Mouse (Mus musculus) myocyte (in vitro differentiated cells): ENCODE results near the gene Tmco4. TPM values are rescaled to one million over a fixed set of nuclear protein-coding genes. Genes with fewer than 3 reads are reported as not detected.

Source experiments
- H3K27me3 ChIP-seq: one replicate; pipeline ENCODE4 v1.6.1; 2011; ENCODE audit not compliant: control insufficient read depth, insufficient read depth, insufficient read length
- H3K36me3 ChIP-seq: one replicate; pipeline ENCODE4 v1.6.1; 2011; ENCODE audit not compliant: control insufficient read depth, insufficient read depth
- H3K4me2 ChIP-seq: one replicate; pipeline ENCODE4 v1.6.1; 2011; ENCODE audit warnings: low read depth, control low read depth
- H3K4me3 ChIP-seq: one replicate; pipeline ENCODE4 v1.5.1; 2011; ENCODE audit warnings: mild to moderate bottlenecking, control low read depth, moderate library complexity
- H3K79me2 ChIP-seq: one replicate; pipeline ENCODE4 v1.6.1; 2011; ENCODE audit not compliant: control insufficient read depth, insufficient read depth
- H3ac ChIP-seq: one replicate; pipeline ENCODE4 v1.6.1; 2011; ENCODE audit not compliant: control insufficient read depth, insufficient read length
- CEBPB ChIP-seq: IDR thresholded peaks from 2 replicates; pipeline ENCODE4 v1.6.1; 2011; ENCODE audit warnings: mild to moderate bottlenecking, moderate library complexity; ENCODE audit not compliant: poor library complexity, insufficient read depth, severe bottlenecking
- E2F4 ChIP-seq: IDR thresholded peaks from one replicate; pipeline ENCODE4 v1.6.1; 2011; ENCODE audit warnings: mild to moderate bottlenecking, control low read depth, moderate library complexity; ENCODE audit not compliant: insufficient read depth
- MAX ChIP-seq: IDR thresholded peaks from one replicate; pipeline ENCODE4 v1.6.1; 2011; ENCODE audit warnings: low read depth, mild to moderate bottlenecking, control low read depth
- MYOD1 ChIP-seq, 3 experiments: IDR thresholded peaks; one replicate each; pipeline ENCODE4 v1.6.1; 2011; ENCODE audit warnings: control low read depth in 2 of 3, low read depth in 2 of 3, mild to moderate bottlenecking in 2 of 3, moderate library complexity in 1 of 3; ENCODE audit not compliant: insufficient read length in 2 of 3, control insufficient read depth in 1 of 3
- MYOG ChIP-seq, 3 experiments: IDR thresholded peaks; one replicate each; pipeline ENCODE4 v1.6.1; 2011; ENCODE audit warnings: control low read depth in 2 of 3, low read depth in 2 of 3, mild to moderate bottlenecking in 2 of 3; ENCODE audit not compliant: insufficient read length in 2 of 3, control insufficient read depth in 1 of 3, insufficient read depth in 1 of 3
- POLR2A ChIP-seq: IDR thresholded peaks from one replicate; pipeline ENCODE4 v1.6.1; 2011; ENCODE audit warnings: low read depth, mild to moderate bottlenecking, control low read depth, moderate library complexity; ENCODE audit not compliant: insufficient read length
- POLR2AphosphoS2 ChIP-seq: IDR thresholded peaks from one replicate; pipeline ENCODE4 v1.6.1; 2011; ENCODE audit warnings: low read depth, control low read depth; ENCODE audit not compliant: insufficient read length
- REST ChIP-seq: IDR thresholded peaks from one replicate; pipeline ENCODE4 v1.6.1; 2011; ENCODE audit warnings: mild to moderate bottlenecking, control low read depth, moderate library complexity; ENCODE audit not compliant: insufficient read depth, insufficient read length
- SRF ChIP-seq: IDR thresholded peaks from one replicate; pipeline ENCODE4 v1.6.1; 2011; ENCODE audit warnings: low read depth; ENCODE audit not compliant: control insufficient read depth, insufficient read length
- TCF12 ChIP-seq: IDR thresholded peaks from one replicate; pipeline ENCODE4 v1.6.1; 2011; ENCODE audit warnings: mild to moderate bottlenecking, control low read depth; ENCODE audit not compliant: poor library complexity, insufficient read depth, severe bottlenecking
- TCF3 ChIP-seq: IDR thresholded peaks from one replicate; pipeline ENCODE4 v1.6.1; 2011; ENCODE audit warnings: low read depth, control low read depth; ENCODE audit not compliant: insufficient read length
- USF1 ChIP-seq: IDR thresholded peaks from one replicate; pipeline ENCODE4 v1.6.1; 2011; ENCODE audit warnings: low read depth, mild to moderate bottlenecking, control low read depth, moderate library complexity
- polyA plus RNA-seq: library from polyadenylated mRNA; unstranded; fragments of >200 nt; fragmentation: generic; extraction: Trizol; gene quantifications from one replicate; pipeline ENCODE4 v1.2.1, GENCODE M21; 2012; ENCODE audit warnings: missing spikeins

Gene Tmco4
- polyA plus RNA-seq, 1 experiment: 3.8 TPM

DNA sequence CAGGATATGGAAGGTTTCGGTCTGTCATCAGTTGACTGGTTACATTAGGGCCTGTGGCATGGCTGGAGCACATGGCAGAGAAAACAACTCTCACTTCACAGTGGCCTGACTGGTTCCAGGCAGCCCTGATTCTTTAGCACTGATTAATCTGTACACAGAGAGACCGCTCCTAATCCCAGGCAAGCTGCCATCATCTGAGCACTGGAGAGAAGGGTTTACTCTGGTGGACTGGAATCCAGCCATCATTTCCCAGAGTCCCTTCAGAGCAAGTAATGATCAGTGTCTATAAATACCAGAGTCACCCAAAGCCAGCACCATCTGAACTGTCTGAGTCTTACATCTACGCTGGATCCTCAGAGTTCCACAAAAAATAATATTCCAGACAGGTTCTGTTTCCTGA is 63.1 kb downstream of the Tmco4 start:
- TF ChIP-seq TCF12: no peak
- no peak for TF ChIP-seq MYOD1 (IDR thresholded peaks at IDR 0.05; ENCODE audit: control insufficient read depth in 1 of 3, insufficient read length in 2 of 3, low read depth in 2 of 3)
- TF ChIP-seq MAX: no peak
- TF ChIP-seq TCF3: no peak
- no peak for TF ChIP-seq REST
- no peak for TF ChIP-seq POLR2A
- TF ChIP-seq POLR2AphosphoS2: no peak
- no peak for TF ChIP-seq SRF
- TF ChIP-seq USF1: no peak
- TF ChIP-seq E2F4: no peak
- no peak for TF ChIP-seq MYOG (IDR thresholded peaks at IDR 0.05; ENCODE audit: control insufficient read depth in 1 of 3, insufficient read depth in 1 of 3, insufficient read length in 2 of 3, low read depth in 2 of 3)
- TF ChIP-seq CEBPB: no peak
- Histone ChIP-seq H3K79me2 (no peaks in the 10 kb centered on the region), H3K36me3 (no peaks in the 10 kb centered on the region), H3K4me3 (no peak overlapping the region), H3K27me3 (peaks cover 40% of the 10 kb centered on the region), H3K4me2 (no peak overlapping the region), H3ac (no peak overlapping the region)

DNA sequence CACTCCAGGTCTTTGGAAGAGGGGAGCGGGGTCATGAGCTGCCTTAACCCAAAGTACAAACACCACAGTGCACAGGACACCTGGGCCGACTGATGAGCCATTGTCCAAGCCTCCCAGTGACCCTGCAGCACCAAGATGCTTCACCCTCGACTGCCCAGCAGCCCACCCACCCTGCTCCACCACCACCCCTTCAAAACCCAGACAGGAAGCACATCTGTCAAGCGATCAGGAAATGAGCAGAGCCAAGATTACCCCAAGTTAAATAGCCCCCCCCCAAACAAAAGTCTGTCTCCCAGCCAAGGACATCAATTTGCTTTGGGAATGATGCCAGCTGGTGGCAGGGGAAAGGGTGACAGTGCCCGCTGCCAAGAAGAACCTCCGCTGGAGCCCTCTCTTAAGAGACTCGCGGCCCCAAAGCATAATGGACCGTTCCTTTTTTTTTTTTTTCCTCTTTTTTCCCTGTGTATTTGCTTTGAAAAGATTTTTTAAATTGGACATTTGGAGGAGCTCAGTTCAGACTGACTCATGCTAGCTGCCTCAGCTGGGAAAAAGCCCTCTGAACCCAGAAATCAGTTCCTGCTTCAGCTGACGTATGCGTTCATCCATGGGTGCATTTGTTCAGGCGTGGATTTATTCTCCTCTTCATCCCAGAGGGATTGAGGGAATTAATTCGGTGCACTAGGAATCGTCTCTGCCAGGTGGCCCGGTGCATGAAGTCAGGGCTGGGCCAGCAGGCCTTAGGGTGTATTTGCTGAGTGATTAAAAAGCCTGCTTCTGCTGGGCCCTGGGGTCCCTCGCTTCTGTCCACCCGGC is 65.3 kb downstream of the Tmco4 start:
- Histone ChIP-seq H3K4me3 (no peak overlapping the region), H3K36me3 (no peaks in the 10 kb centered on the region), H3ac (no peak overlapping the region), H3K27me3 (peaks cover 31% of the 10 kb centered on the region), H3K4me2 (no peak overlapping the region), H3K79me2 (no peaks in the 10 kb centered on the region)
- TF ChIP-seq MAX (no peak), TCF12 (no peak), SRF (no peak), POLR2AphosphoS2 (no peak), REST (no peak), USF1 (no peak), E2F4 (no peak), POLR2A (no peak)

- no peak for TF ChIP-seq MYOD1 (IDR thresholded peaks at IDR 0.05; ENCODE audit: control insufficient read depth in 1 of 3, insufficient read length in 2 of 3, low read depth in 2 of 3)
- TF ChIP-seq MAX: no peak
- H3K4me2 ChIP-seq: no peak overlapping the region
- H3K4me3 ChIP-seq: no peak overlapping the region
- H3ac ChIP-seq: no peak overlapping the region
- H3K36me3 ChIP-seq: no peaks in the 10 kb centered on the region
- no peaks in the 10 kb centered on the region for H3K79me2 ChIP-seq
- H3K27me3 ChIP-seq: peaks cover 14% of the 10 kb centered on the region
Measured at GRCm38 (mm10) chr4:139040084-139040839, 67.6 kb downstream of the Tmco4 start.

DNA sequence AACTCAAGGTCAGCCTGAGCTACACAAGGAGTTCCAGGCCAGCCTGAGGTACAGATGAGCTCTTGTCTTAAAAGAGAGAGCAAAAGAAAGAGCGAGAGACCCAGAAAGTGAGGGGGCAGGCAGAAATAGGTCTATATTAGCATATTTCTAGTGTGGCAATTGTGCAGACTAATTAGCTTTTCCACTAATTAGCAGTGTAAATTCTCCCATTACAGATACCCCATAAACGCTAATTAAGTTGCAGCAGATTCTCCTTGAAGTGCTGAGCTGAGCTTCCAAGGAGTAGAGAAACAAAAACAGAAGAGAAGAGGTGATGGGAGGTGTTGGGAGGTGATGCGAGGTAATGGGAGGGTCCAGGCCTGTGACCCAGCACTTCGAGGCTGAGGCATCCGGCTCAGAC is 69.9 kb downstream of the Tmco4 start:
- TF ChIP-seq POLR2AphosphoS2 (no peak), MYOD1 (IDR thresholded peaks at IDR 0.05; ENCODE audit: control insufficient read depth in 1 of 3, insufficient read length in 2 of 3, low read depth in 2 of 3) (no peak), E2F4 (no peak), CEBPB (no peak), POLR2A (no peak), MYOG (IDR thresholded peaks at IDR 0.05; ENCODE audit: control insufficient read depth in 1 of 3, insufficient read depth in 1 of 3, insufficient read length in 2 of 3, low read depth in 2 of 3) (no peak), USF1 (no peak)
- peaks cover 9% of the 10 kb centered on the region for H3K27me3 ChIP-seq
- no peak overlapping the region for H3ac ChIP-seq
- no peak overlapping the region for H3K4me3 ChIP-seq
- H3K36me3 ChIP-seq: no peaks in the 10 kb centered on the region
- H3K79me2 ChIP-seq: no peaks in the 10 kb centered on the region
- no peak overlapping the region for H3K4me2 ChIP-seq

DNA sequence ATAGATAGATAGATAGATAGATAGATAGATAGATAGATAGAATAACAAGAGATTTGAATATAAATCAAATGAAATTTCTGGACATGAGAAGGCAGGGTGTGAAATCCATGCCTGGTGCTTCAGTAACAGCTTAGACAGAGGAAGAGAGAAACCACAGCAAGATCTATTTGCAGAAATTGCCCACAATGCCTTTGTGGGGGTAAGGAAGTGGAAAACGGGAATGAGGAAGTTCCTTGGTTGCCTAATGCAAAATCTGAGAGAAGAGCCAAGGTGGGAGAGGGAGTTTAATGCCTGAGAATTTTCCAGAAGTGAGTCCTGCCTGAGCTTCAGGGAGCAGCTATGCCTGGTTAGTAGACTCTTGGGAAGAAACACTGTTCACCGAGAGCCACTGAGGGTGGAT is 70.9 kb downstream of the Tmco4 start:
- H3ac ChIP-seq: no peak overlapping the region
- H3K36me3 ChIP-seq: no peaks in the 10 kb centered on the region
- no peak overlapping the region for H3K4me3 ChIP-seq
- no peaks in the 10 kb centered on the region for H3K79me2 ChIP-seq
- no peak overlapping the region for H3K4me2 ChIP-seq
- peaks cover 2% of the 10 kb centered on the region for H3K27me3 ChIP-seq
- TF ChIP-seq MYOD1 (IDR thresholded peaks at IDR 0.05; ENCODE audit: control insufficient read depth in 1 of 3, insufficient read length in 2 of 3, low read depth in 2 of 3): no peak
- TF ChIP-seq TCF12: no peak
- no peak for TF ChIP-seq TCF3
- no peak for TF ChIP-seq E2F4
- TF ChIP-seq MYOG (IDR thresholded peaks at IDR 0.05; ENCODE audit: control insufficient read depth in 1 of 3, insufficient read depth in 1 of 3, insufficient read length in 2 of 3, low read depth in 2 of 3): no peak
- no peak for TF ChIP-seq MAX
- no peak for TF ChIP-seq POLR2A
